Mouse (Mus musculus) G1E (cell line): ENCODE measurements around the gene Snx27. TPM values are rescaled to one million over a fixed set of nuclear protein-coding genes. Genes with fewer than 3 reads are reported as not detected.

Experiments
- ATAC-seq: 2 replicates; pipeline ENCODE4 v1.8.0; 2016; ENCODE audit warnings: mild to moderate bottlenecking; ENCODE audit not compliant: insufficient number of reproducible peaks, poor library complexity, low FRiP score, severe bottlenecking; ENCODE audit errors: extremely low read depth
- DNase-seq: peaks from one replicate; pipeline ENCODE4 v3.0.0; 2012; ENCODE audit warnings: low spot score
- H3K27me3 ChIP-seq: 2 replicates; pipeline ENCODE4 v1.6.1; 2012; ENCODE audit warnings: mild to moderate bottlenecking, low read length, inconsistent platforms; ENCODE audit not compliant: insufficient read depth
- H3K36me3 ChIP-seq: replicated peaks from 2 replicates; pipeline ENCODE3; 2012; ENCODE audit warnings: mild to moderate bottlenecking, inconsistent platforms
- H3K4me1 ChIP-seq: 2 replicates; pipeline ENCODE4 v1.6.1; 2012; ENCODE audit warnings: low read depth, low read length, inconsistent platforms, mixed read lengths; ENCODE audit not compliant: insufficient read depth
- H3K4me3 ChIP-seq: 2 replicates; pipeline ENCODE4 v1.5.1; 2012; ENCODE audit warnings: low read depth, mild to moderate bottlenecking, inconsistent platforms, low read length, moderate library complexity, mixed read lengths
- H3K9me3 ChIP-seq: replicated peaks from 2 replicates; pipeline ENCODE4 v1.6.1; 2012; ENCODE audit warnings: inconsistent platforms
- CTCF ChIP-seq: IDR thresholded peaks from 2 replicates; pipeline ENCODE4 v1.5.1; 2012; ENCODE audit warnings: low read depth, low read length, inconsistent platforms, mixed read lengths
- GATA1 ChIP-seq: IDR thresholded peaks from 2 replicates; pipeline ENCODE4 v1.6.1; 2012; ENCODE audit warnings: borderline replicate concordance, low read length, inconsistent platforms, mixed read lengths
- GATA2 ChIP-seq: IDR thresholded peaks from 2 replicates; pipeline ENCODE4 v1.6.1; 2012; ENCODE audit warnings: low read depth, low read length, inconsistent platforms, borderline replicate concordance
- POLR2AphosphoS5 ChIP-seq: IDR thresholded peaks from 2 replicates; pipeline ENCODE4 v1.6.1; 2012; ENCODE audit warnings: low read depth, low read length, inconsistent platforms; ENCODE audit not compliant: insufficient replicate concordance
- TAL1 ChIP-seq: conservative IDR thresholded peaks from 2 replicates; pipeline ENCODE4 v1.6.1; 2012; ENCODE audit warnings: low read depth, low read length, inconsistent platforms, mixed read lengths
- polyA plus RNA-seq: library from polyadenylated mRNA; stranded (reverse); fragments of >175 nt; gene quantifications from 2 replicates; pipeline ENCODE4 v1.2.3, GENCODE M21; 2012
- total RNA-seq, 2 experiments: library from RNA; stranded (forward) in 1 of 2; stranded (reverse) in 1 of 2; fragments of 200-1000 nt in 1 of 2; fragments of >200 nt in 1 of 2; fragmentation: Nextera tagmentation in 1 of 2; gene quantifications; 2 replicates each; pipeline ENCODE4 v1.2.3; 2014 to 2017

The Snx27 gene
- total and polyA plus RNA-seq, 3 experiments = 10.5 to 38.8 (median 26.9) TPM

- Histone ChIP-seq H3K27me3 (no peaks in the 10 kb centered on the region), H3K36me3 (peaks cover 40% of the 10 kb centered on the region), H3K4me1 (peaks cover 6% of the 10 kb centered on the region; the same call in 1 of the 2 replicates), H3K9me3 (no peaks in the 10 kb centered on the region), H3K4me3 (no peak overlapping the region)
- TF ChIP-seq POLR2AphosphoS5 (no peak), TAL1 (no peak), CTCF (no peak), GATA1 (no peak), GATA2 (no peak)
- ATAC-seq (no peak), DNase-seq (no peak)
Observed at GRCm38 (mm10) chr3:94564356-94565010, 18.0 kb downstream of the Snx27 start.

GRCm38 (mm10) chr3:94563163-94563562 lies 19.4 kb downstream of the Snx27 start:
- Histone ChIP-seq H3K36me3 (peaks cover 47% of the 10 kb centered on the region), H3K4me3 (no peak overlapping the region), H3K9me3 (no peaks in the 10 kb centered on the region), H3K4me1 (peaks cover 4% of the 10 kb centered on the region; the same call in 1 of the 2 replicates), H3K27me3 (no peaks in the 10 kb centered on the region)
- ATAC-seq (no peak), DNase-seq (no peak)
- TF ChIP-seq POLR2AphosphoS5 = no peak
- TF ChIP-seq TAL1 = no peak
- TF ChIP-seq CTCF = no peak
- no peak for TF ChIP-seq GATA1
- TF ChIP-seq GATA2 = no peak

GRCm38 (mm10) chr3:94559931-94560429 lies 22.5 kb downstream of the Snx27 start:
- Histone ChIP-seq H3K9me3 (no peaks in the 10 kb centered on the region), H3K27me3 (no peaks in the 10 kb centered on the region), H3K36me3 (peaks cover 48% of the 10 kb centered on the region), H3K4me3 (no peak overlapping the region), H3K4me1 (peaks cover 8% of the 10 kb centered on the region)
- ATAC-seq = no peak
- DNase-seq = no peak
- TF ChIP-seq GATA1 (no peak), CTCF (no peak), TAL1 (no peak), POLR2AphosphoS5 (no peak), GATA2 (no peak)

- no peaks in the 10 kb centered on the region for H3K4me1 ChIP-seq
- no peaks in the 10 kb centered on the region for H3K27me3 ChIP-seq
- ATAC-seq (no peak), DNase-seq (no peak)
- TF ChIP-seq CTCF (no peak), TAL1 (no peak), GATA2 (no peak), GATA1 (no peak), POLR2AphosphoS5 (no peak)
- peaks cover 25% of the 10 kb centered on the region for H3K36me3 ChIP-seq
- H3K4me3 ChIP-seq = no peak overlapping the region
- no peaks in the 10 kb centered on the region for H3K9me3 ChIP-seq
Observed at GRCm38 (mm10) chr3:94549041-94549440, 33.5 kb downstream of the Snx27 start.

- TF ChIP-seq GATA2 = no peak
- no peak for TF ChIP-seq CTCF
- no peak for TF ChIP-seq GATA1
- TF ChIP-seq POLR2AphosphoS5 = no peak
- TF ChIP-seq TAL1 = no peak
- ATAC-seq (no peak; the same call in 1 of the 2 replicates), DNase-seq (no peak)
- Histone ChIP-seq H3K36me3 (peaks cover 41% of the 10 kb centered on the region), H3K4me3 (no peak overlapping the region), H3K27me3 (no peaks in the 10 kb centered on the region), H3K9me3 (no peaks in the 10 kb centered on the region), H3K4me1 (peaks cover 21% of the 10 kb centered on the region)
Observed at GRCm38 (mm10) chr3:94537187-94537586, 45.3 kb downstream of the Snx27 start.

- 0 out of 2 replicates have a peak, but pooled peaks have one; percentile 23 for ATAC-seq
- H3K4me1 ChIP-seq = peaks cover 28% of the 10 kb centered on the region
- no peak overlapping the region for H3K4me3 ChIP-seq
- no peaks in the 10 kb centered on the region for H3K27me3 ChIP-seq
- H3K9me3 ChIP-seq = no peaks in the 10 kb centered on the region
- TF ChIP-seq POLR2AphosphoS5 (no peak), TAL1 (no peak), GATA2 (no peak), CTCF (no peak), GATA1 (no peak)
- no peak for DNase-seq
- peaks cover 44% of the 10 kb centered on the region for H3K36me3 ChIP-seq
Observed at GRCm38 (mm10) chr3:94533968-94534367, 48.5 kb downstream of the Snx27 start.
